In genomic region chr4:118245847-118246246, GRCm38 (mm10) we compare ENCODE assay signal across 13 mouse cellular contexts. TPM values are rescaled to one million over a fixed set of nuclear protein-coding genes. Genes with fewer than 3 reads are reported as not detected.
A peak's percentile ranks its signal among the peaks of the same experiment; 100 is the strongest.
DNase-seq lines count a peak whose midpoint lies in the region; ATAC-seq lines count a peak whose summit lies in the region.
"Had no signal": no experiment of that assay in that cellular context is flagged by ENCODE, and none has a peak within 500 bp of the region (broad histone marks: within the 10 kb centered on the region; RNA-seq: fewer than 3 reads in every experiment).

No protein-coding gene starts in this region.

- H3K4me2 ChIP-seq in limb, embryonic 15.5 days: no peak overlapping the region
- H3K4me2 ChIP-seq in midbrain, embryonic 14.5 days (ENCODE audit: low read length): no peak overlapping the region
- H3K4me2 ChIP-seq: forebrain, embryonic 12.5 days; midbrain, embryonic 15.5 days had no signal

- H3K36me3 ChIP-seq in limb, embryonic 15.5 days: peaks cover 80% of the 10 kb centered on the region
- H3K36me3 ChIP-seq in limb, embryonic 10.5 days: peaks cover 96% of the 10 kb centered on the region
- peaks cover 57% of the 10 kb centered on the region for H3K36me3 ChIP-seq in midbrain, embryonic 14.5 days (ENCODE audit: control insufficient read depth, insufficient read depth, low read length)

- no peak for DNase-seq in limb, embryonic 10.5 days (ENCODE audit: low spot score)
- peak; percentile 37 to 48 for DNase-seq in frontal cortex, postnatal 14 days (ENCODE audit: low spot score in 2 of 2)
- peak; percentile 58 to 71 for DNase-seq in left cerebral cortex, postnatal 14 days (ENCODE audit: low spot score in 2 of 2)
- peak; percentile 86 for DNase-seq in urinary bladder, postnatal 14 days (ENCODE audit: low spot score)
- DNase-seq in cerebellum, postnatal 4 days (ENCODE audit: low spot score in 2 of 2): no peak
- DNase-seq in midbrain, embryonic 14.5 days: no peak
- no peak for DNase-seq in testis, postnatal 10 days (ENCODE audit: low spot score)
- DNase-seq: adrenal gland, postnatal 10 days; cerebellum, postnatal 25 days had no signal

- peak overlapping the region; percentile 57; the same call in 1 of the 2 replicates for H3K27ac ChIP-seq in limb, embryonic 15.5 days
- no peak overlapping the region for H3K27ac ChIP-seq in limb, embryonic 10.5 days
- H3K27ac ChIP-seq in midbrain, embryonic 14.5 days (replicated peaks; ENCODE audit: low read depth, low read length): no peak overlapping the region
- H3K27ac ChIP-seq: forebrain, embryonic 12.5 days; hindbrain, postnatal 0 days; midbrain, embryonic 15.5 days had no signal

- H3K27me3 ChIP-seq in limb, embryonic 15.5 days: no peaks in the 10 kb centered on the region
- H3K27me3 ChIP-seq in limb, embryonic 10.5 days (ENCODE audit: low read depth, poor library complexity, severe bottlenecking): no peaks in the 10 kb centered on the region
- H3K27me3 ChIP-seq in midbrain, embryonic 14.5 days (ENCODE audit: control insufficient read depth, insufficient read depth, low read length): no peaks in the 10 kb centered on the region
- H3K27me3 ChIP-seq: forebrain, embryonic 12.5 days; midbrain, embryonic 15.5 days had no signal

- WGBS in limb, embryonic 15.5 days: 73% methylated on average over 14 of the region's 14 CpGs
- 91% methylated on average over 14 of the region's 14 CpGs for WGBS in limb, embryonic 10.5 days
- 93% methylated on average over 14 of the region's 14 CpGs for WGBS in midbrain, embryonic 14.5 days

- no peak overlapping the region for H3K4me3 ChIP-seq in limb, embryonic 15.5 days
- no peak overlapping the region for H3K4me3 ChIP-seq in limb, embryonic 10.5 days
- no peak overlapping the region for H3K4me3 ChIP-seq in midbrain, embryonic 14.5 days (replicated peaks; ENCODE audit: low read depth, low read length)
- H3K4me3 ChIP-seq: forebrain, embryonic 12.5 days; midbrain, embryonic 15.5 days had no signal

- H3K9ac ChIP-seq in limb, embryonic 15.5 days: no peak overlapping the region
- no peak overlapping the region for H3K9ac ChIP-seq in midbrain, embryonic 14.5 days (replicated peaks; ENCODE audit: low read length)
- H3K9ac ChIP-seq: forebrain, embryonic 12.5 days; midbrain, embryonic 15.5 days had no signal

- H3K4me1 ChIP-seq in limb, embryonic 15.5 days: peaks cover 11% of the 10 kb centered on the region; the same call in 1 of the 2 replicates
- no peaks in the 10 kb centered on the region for H3K4me1 ChIP-seq in limb, embryonic 10.5 days
- 0 out of 2 replicates have a peak, but pooled peaks cover 3% of the 10 kb centered on the region for H3K4me1 ChIP-seq in midbrain, embryonic 14.5 days (ENCODE audit: control insufficient read depth, insufficient read depth, low read length)

- ATAC-seq in limb, embryonic 15.5 days (ENCODE audit: insufficient number of reproducible peaks, low FRiP score, low TSS enrichment, low read depth): no peak
- ATAC-seq in midbrain, embryonic 14.5 days (ENCODE audit: low FRiP score, low TSS enrichment): no peak
- ATAC-seq: hindbrain, postnatal 0 days; midbrain, embryonic 15.5 days had no signal

- H3K9me3 ChIP-seq in limb, embryonic 15.5 days: no peaks in the 10 kb centered on the region
- no peaks in the 10 kb centered on the region for H3K9me3 ChIP-seq in limb, embryonic 10.5 days (replicated peaks)
- H3K9me3 ChIP-seq in midbrain, embryonic 14.5 days (ENCODE audit: control insufficient read depth, low read length): no peaks in the 10 kb centered on the region
- H3K9me3 ChIP-seq: forebrain, embryonic 12.5 days; midbrain, embryonic 15.5 days had no signal

- intact Hi-C loops in left cerebral cortex, postnatal 14 days (cut with DNase I): no loop called here

RNA-seq across cellular contexts. Expression of gene Ptprf, which starts 45.4 kb away (rescaled TPM):
- polyA plus RNA-seq in limb, embryonic 15.5 days (2015; fragmentation: Nextera tagmentation; extraction: Ambion mirVana): 66.4 and 82.7 TPM in 2 replicates
- polyA plus RNA-seq in limb, embryonic 10.5 days (2016; fragmentation: Nextera tagmentation; extraction: Ambion mirVana): 67.5 and 77.3 TPM in 2 replicates
- total RNA-seq in left cerebral cortex, postnatal 14 days (2021): 100 to 1,000 TPM; 168 to 174 TPM
- polyA plus RNA-seq in midbrain, embryonic 14.5 days (2014; fragmentation: Nextera tagmentation; extraction: Ambion mirVana): 69.5 and 73.4 TPM in 2 replicates

Comparison
In these comparisons a context has a peak if more than half of its experiments do, and no peak if none do; other contexts are left out.
1. DNase-seq: peak in frontal cortex, postnatal 14 days (2 of 2), left cerebral cortex, postnatal 14 days (2 of 2) and urinary bladder, postnatal 14 days (single experiment); none in limb, embryonic 10.5 days (single experiment), cerebellum, postnatal 4 days (0 of 2), midbrain, embryonic 14.5 days (single experiment) and testis, postnatal 10 days (single experiment).